Mouse (Mus musculus): ENCODE data around the gene Gna15. TPM values are rescaled to one million over a fixed set of nuclear protein-coding genes. Genes with fewer than 3 reads are reported as not detected.

Gene Gna15
- polyA plus RNA-seq, 1 experiment from 2014 or later, result 1.2 TPM

GRCm38 (mm10) chr10:81496969-81497368 lies 27.1 kb downstream of the Gna15 start:
- H3K27ac ChIP-seq (replicated peaks), result peak overlapping the region; percentile 87
- H3K27me3 ChIP-seq, result 0 out of 2 replicates have a peak, but pooled peaks cover 2% of the 10 kb centered on the region
- peak overlapping the region; percentile 51 for H3K9ac ChIP-seq
- peaks cover 7% of the 10 kb centered on the region for H3K36me3 ChIP-seq
- no peaks in the 10 kb centered on the region for H3K9me3 ChIP-seq
- ATAC-seq (ENCODE audit: low FRiP score, low read depth), result no peak
- 30% methylated on average over 4 of the region's 4 CpGs for WGBS
- H3K4me2 ChIP-seq, result peak overlapping the region; percentile 99
- peak overlapping the region; percentile 81 for H3K4me3 ChIP-seq
- H3K4me1 ChIP-seq (replicated peaks), result peaks cover 26% of the 10 kb centered on the region

DNA sequence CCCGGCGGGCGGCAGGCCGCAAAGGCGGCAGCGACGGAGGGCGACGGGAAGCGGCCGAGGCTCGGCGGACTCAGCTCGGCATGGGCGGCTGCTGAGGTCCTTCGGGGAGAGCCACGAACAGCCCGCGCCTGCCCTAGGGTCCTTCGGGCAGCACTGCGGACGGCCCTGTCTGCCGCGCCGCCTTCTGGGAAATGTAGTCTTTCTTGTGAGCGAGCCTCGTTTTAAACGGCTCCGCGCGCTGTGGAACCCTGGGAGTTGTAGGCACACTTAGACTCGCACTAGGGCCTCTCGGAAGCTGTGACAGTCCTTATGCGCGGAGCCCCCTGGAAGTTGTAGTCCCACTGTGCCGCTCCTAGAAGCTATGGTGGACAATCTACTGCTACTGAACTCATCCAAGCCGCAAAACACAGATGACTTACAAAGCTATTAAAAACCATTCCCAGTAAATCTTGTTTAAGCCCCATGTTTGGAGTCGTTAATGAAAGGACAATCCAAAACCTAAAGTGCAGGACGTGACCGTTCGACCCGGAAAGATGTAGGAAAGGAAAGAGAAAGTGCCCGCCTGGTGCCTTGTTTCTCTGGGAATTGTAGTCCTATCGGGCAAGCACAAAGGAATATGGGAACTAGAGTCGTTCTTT lies 27.6 kb downstream of the Gna15 start, which contains the start of gene Ncln:
TSS of gene Ncln (minus strand) at position 129 of the 638 bp plus-strand sequence.
- H3K4me1 ChIP-seq (replicated peaks), result peaks cover 26% of the 10 kb centered on the region
- peaks cover 12% of the 10 kb centered on the region for H3K36me3 ChIP-seq
- 0% methylated on average over 43 of the region's 45 CpGs for WGBS
- ATAC-seq (ENCODE audit: low FRiP score, low read depth), result peak; percentile 97
- H3K9ac ChIP-seq, result peak within 1 kb of the TSS; percentile 94
- H3K4me3 ChIP-seq, result peak within 1 kb of the TSS; percentile 81
- H3K27ac ChIP-seq (replicated peaks), result peak within 1 kb of the TSS; percentile 87
- H3K27me3 ChIP-seq, result no peaks in the 10 kb centered on the region
- H3K9me3 ChIP-seq, result no peaks in the 10 kb centered on the region
- peak within 1 kb of the TSS; percentile 99 for H3K4me2 ChIP-seq

- WGBS, result 2% methylated on average over 41 of the region's 41 CpGs
- Histone ChIP-seq H3K27ac (replicated peaks) (peak overlapping the region; percentile 87), H3K27me3 (no peaks in the 10 kb centered on the region), H3K4me2 (peak overlapping the region; percentile 99), H3K9me3 (no peaks in the 10 kb centered on the region), H3K4me3 (peak overlapping the region; percentile 81), H3K4me1 (replicated peaks) (peaks cover 26% of the 10 kb centered on the region), H3K36me3 (peaks cover 19% of the 10 kb centered on the region), H3K9ac (peak overlapping the region; percentile 94)
- peak; percentile 15 for ATAC-seq (ENCODE audit: low FRiP score, low read depth)
Measured at GRCm38 (mm10) chr10:81495616-81496263, 28.3 kb downstream of the Gna15 start.

GRCm38 (mm10) chr10:81495151-81495550 lies 28.9 kb downstream of the Gna15 start:
- Histone ChIP-seq H3K9ac (peak overlapping the region; percentile 94), H3K27me3 (no peaks in the 10 kb centered on the region), H3K27ac (replicated peaks) (peak overlapping the region; percentile 87; the same call in 1 of the 2 replicates), H3K9me3 (no peaks in the 10 kb centered on the region), H3K4me3 (peak overlapping the region; percentile 81), H3K4me1 (replicated peaks) (peaks cover 26% of the 10 kb centered on the region), H3K4me2 (peak overlapping the region; percentile 99), H3K36me3 (peaks cover 24% of the 10 kb centered on the region)
- WGBS, result 78% methylated on average over 6 of the region's 6 CpGs
- no peak for ATAC-seq (ENCODE audit: low FRiP score, low read depth)

GRCm38 (mm10) chr10:81494260-81495041 lies 29.6 kb downstream of the Gna15 start:
- H3K9me3 ChIP-seq, result no peaks in the 10 kb centered on the region
- peaks cover 26% of the 10 kb centered on the region for H3K4me1 ChIP-seq (replicated peaks)
- peak overlapping the region; percentile 81; the same call in 1 of the 2 replicates for H3K4me3 ChIP-seq
- peak overlapping the region; percentile 99 for H3K4me2 ChIP-seq
- 94% methylated on average over 11 of the region's 11 CpGs for WGBS
- no peak for ATAC-seq (ENCODE audit: low FRiP score, low read depth)
- peaks cover 31% of the 10 kb centered on the region for H3K36me3 ChIP-seq
- H3K27me3 ChIP-seq, result no peaks in the 10 kb centered on the region
- 0 out of 2 replicates have a peak overlapping the region, but pooled peaks have one; percentile 94 for H3K9ac ChIP-seq
- no peak overlapping the region for H3K27ac ChIP-seq (replicated peaks)

GRCm38 (mm10) chr10:81493601-81494220 lies 30.3 kb downstream of the Gna15 start:
- Histone ChIP-seq H3K36me3 (peaks cover 37% of the 10 kb centered on the region), H3K27ac (replicated peaks) (no peak overlapping the region), H3K4me2 (no peak overlapping the region), H3K9ac (no peak overlapping the region), H3K27me3 (no peaks in the 10 kb centered on the region), H3K9me3 (no peaks in the 10 kb centered on the region), H3K4me3 (no peak overlapping the region), H3K4me1 (replicated peaks) (peaks cover 26% of the 10 kb centered on the region)
- WGBS, result 84% methylated on average over 8 of the region's 8 CpGs
- no peak for ATAC-seq (ENCODE audit: low FRiP score, low read depth)

- no peak for ATAC-seq (ENCODE audit: low FRiP score, low read depth)
- Histone ChIP-seq H3K4me3 (no peak overlapping the region), H3K4me1 (replicated peaks) (peaks cover 24% of the 10 kb centered on the region), H3K4me2 (no peak overlapping the region), H3K27ac (replicated peaks) (no peak overlapping the region), H3K9ac (no peak overlapping the region), H3K9me3 (no peaks in the 10 kb centered on the region), H3K27me3 (no peaks in the 10 kb centered on the region), H3K36me3 (peaks cover 47% of the 10 kb centered on the region)
- WGBS, result 85% methylated on average over 11 of the region's 11 CpGs
Measured at GRCm38 (mm10) chr10:81492606-81493240, 31.3 kb downstream of the Gna15 start.

DNA sequence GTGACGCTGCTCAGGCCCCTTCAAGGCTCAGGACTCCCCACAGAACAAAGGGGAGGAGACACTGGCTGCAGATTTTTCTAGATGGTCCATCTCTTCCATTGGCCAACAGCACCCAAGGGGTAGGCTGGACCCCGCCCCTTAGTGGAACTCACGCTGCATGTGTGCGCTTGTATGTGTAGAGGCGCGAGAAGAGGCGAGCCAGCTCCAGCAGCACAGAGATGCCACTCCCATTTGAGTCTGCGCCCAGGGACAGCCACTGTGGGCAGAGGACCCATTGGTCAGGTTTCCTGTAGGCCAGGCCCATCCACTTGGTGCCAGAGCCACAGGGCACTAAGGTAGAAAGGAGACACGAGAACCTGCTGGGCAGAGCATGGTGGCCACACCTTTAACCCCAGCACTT lies 33.0 kb downstream of the Gna15 start:
- WGBS, result 97% methylated on average over 9 of the region's 9 CpGs
- Histone ChIP-seq H3K27me3 (no peaks in the 10 kb centered on the region), H3K36me3 (peaks cover 60% of the 10 kb centered on the region), H3K4me1 (replicated peaks) (peaks cover 17% of the 10 kb centered on the region), H3K4me3 (no peak overlapping the region), H3K9ac (no peak overlapping the region), H3K4me2 (no peak overlapping the region), H3K27ac (replicated peaks) (no peak overlapping the region), H3K9me3 (no peaks in the 10 kb centered on the region)
- no peak for ATAC-seq (ENCODE audit: low FRiP score, low read depth)

GRCm38 (mm10) chr10:81489941-81490340 lies 34.1 kb downstream of the Gna15 start:
- no peak for ATAC-seq (ENCODE audit: low FRiP score, low read depth)
- peaks cover 60% of the 10 kb centered on the region for H3K36me3 ChIP-seq
- WGBS, result 83% methylated on average over 14 of the region's 14 CpGs
- H3K4me1 ChIP-seq (replicated peaks), result peaks cover 13% of the 10 kb centered on the region
- H3K4me3 ChIP-seq, result no peak overlapping the region
- no peaks in the 10 kb centered on the region for H3K9me3 ChIP-seq
- no peak overlapping the region for H3K9ac ChIP-seq
- no peak overlapping the region for H3K27ac ChIP-seq (replicated peaks)
- H3K4me2 ChIP-seq, result no peak overlapping the region
- no peaks in the 10 kb centered on the region for H3K27me3 ChIP-seq

- ATAC-seq (ENCODE audit: low FRiP score, low read depth), result no peak
- 86% methylated on average over 11 of the region's 11 CpGs for WGBS
- Histone ChIP-seq H3K27ac (replicated peaks) (no peak overlapping the region), H3K27me3 (no peaks in the 10 kb centered on the region), H3K36me3 (peaks cover 59% of the 10 kb centered on the region), H3K4me3 (no peak overlapping the region), H3K9me3 (no peaks in the 10 kb centered on the region), H3K4me1 (replicated peaks) (peaks cover 11% of the 10 kb centered on the region), H3K4me2 (no peak overlapping the region), H3K9ac (no peak overlapping the region)
Measured at GRCm38 (mm10) chr10:81488081-81488480, 35.9 kb downstream of the Gna15 start.

GRCm38 (mm10) chr10:81486496-81486895 lies 37.5 kb downstream of the Gna15 start:
- H3K4me1 ChIP-seq (replicated peaks), result peaks cover 15% of the 10 kb centered on the region
- no peak overlapping the region for H3K4me2 ChIP-seq
- WGBS, result 81% methylated on average over 10 of the region's 10 CpGs
- no peak overlapping the region for H3K9ac ChIP-seq
- H3K27me3 ChIP-seq, result no peaks in the 10 kb centered on the region
- no peaks in the 10 kb centered on the region for H3K9me3 ChIP-seq
- no peak overlapping the region for H3K27ac ChIP-seq (replicated peaks)
- H3K4me3 ChIP-seq, result no peak overlapping the region
- ATAC-seq (ENCODE audit: low FRiP score, low read depth), result no peak
- peaks cover 48% of the 10 kb centered on the region for H3K36me3 ChIP-seq

Data from hindbrain, embryonic 15.5 days (tissue).